Mouse (Mus musculus): Measurements from ENCODE around the gene Nt5dc3. TPM values are rescaled to one million over a fixed set of nuclear protein-coding genes. Genes with fewer than 3 reads are reported as not detected.

Nt5dc3 gene
- polyA plus RNA-seq, 1 experiment: 4.9 TPM

GRCm38 (mm10) chr10:86794196-86794595 lies 15.4 kb downstream of the Nt5dc3 start:
- Histone ChIP-seq H3K36me3 (ENCODE audit: control insufficient read depth, insufficient read depth, low read length) (no peaks in the 10 kb centered on the region), H3K4me3 (ENCODE audit: extremely low read depth, insufficient read depth, insufficient read length) (no peak overlapping the region), H3K4me1 (ENCODE audit: control insufficient read depth, insufficient read depth, insufficient read length) (no peaks in the 10 kb centered on the region; the same call in 1 of the 2 replicates), H3K27ac (ENCODE audit: insufficient read depth, low read length) (no peak overlapping the region), H3K27me3 (ENCODE audit: control insufficient read depth, insufficient read depth, low read length) (no peaks in the 10 kb centered on the region)
- DNase-seq (ENCODE audit: low read depth in 1 of 2, low spot score in 2 of 2): no peak
- no peak for TF ChIP-seq POLR2A (IDR thresholded peaks at IDR 0.05; ENCODE audit: low read depth, low read length)
- no peak for TF ChIP-seq CTCF (IDR thresholded peaks at IDR 0.05; ENCODE audit: extremely low read depth, insufficient read depth, insufficient read length, insufficient replicate concordance)
- 83% methylated on average over 4 of the region's 4 CpGs for WGBS

- no peaks in the 10 kb centered on the region for H3K27me3 ChIP-seq (ENCODE audit: control insufficient read depth, insufficient read depth, low read length)
- DNase-seq (ENCODE audit: low read depth in 1 of 2, low spot score in 2 of 2): no peak
- no peak overlapping the region for H3K27ac ChIP-seq (ENCODE audit: insufficient read depth, low read length)
- no peak for TF ChIP-seq CTCF (IDR thresholded peaks at IDR 0.05; ENCODE audit: extremely low read depth, insufficient read depth, insufficient read length, insufficient replicate concordance)
- no peaks in the 10 kb centered on the region for H3K36me3 ChIP-seq (ENCODE audit: control insufficient read depth, insufficient read depth, low read length)
- no peak overlapping the region for H3K4me3 ChIP-seq (ENCODE audit: extremely low read depth, insufficient read depth, insufficient read length)
- H3K4me1 ChIP-seq (ENCODE audit: control insufficient read depth, insufficient read depth, insufficient read length): no peaks in the 10 kb centered on the region; the same call in 1 of the 2 replicates
- 75% methylated on average over 9 of the region's 9 CpGs for WGBS
Observed at GRCm38 (mm10) chr10:86794794-86795535, 16.2 kb downstream of the Nt5dc3 start.

GRCm38 (mm10) chr10:86796073-86796741 lies 17.4 kb downstream of the Nt5dc3 start:
- H3K27me3 ChIP-seq (ENCODE audit: control insufficient read depth, insufficient read depth, low read length): no peaks in the 10 kb centered on the region
- no peak overlapping the region for H3K27ac ChIP-seq (ENCODE audit: insufficient read depth, low read length)
- H3K36me3 ChIP-seq (ENCODE audit: control insufficient read depth, insufficient read depth, low read length): no peaks in the 10 kb centered on the region
- no peak for DNase-seq (ENCODE audit: low read depth in 1 of 2, low spot score in 2 of 2)
- H3K4me1 ChIP-seq (ENCODE audit: control insufficient read depth, insufficient read depth, insufficient read length): no peaks in the 10 kb centered on the region; the same call in 1 of the 2 replicates
- no peak overlapping the region for H3K4me3 ChIP-seq (ENCODE audit: extremely low read depth, insufficient read depth, insufficient read length)
- 82% methylated on average over 5 of the region's 5 CpGs for WGBS
- TF ChIP-seq POLR2A (IDR thresholded peaks at IDR 0.05; ENCODE audit: low read depth, low read length) (no peak), CTCF (IDR thresholded peaks at IDR 0.05; ENCODE audit: extremely low read depth, insufficient read depth, insufficient read length, insufficient replicate concordance) (no peak)

GRCm38 (mm10) chr10:86807362-86807761 lies 28.6 kb downstream of the Nt5dc3 start:
- no peak for DNase-seq (ENCODE audit: low read depth in 1 of 2, low spot score in 2 of 2)
- WGBS: 92% methylated on average over 1 of the region's 1 CpGs
- TF ChIP-seq CTCF (IDR thresholded peaks at IDR 0.05; ENCODE audit: extremely low read depth, insufficient read depth, insufficient read length, insufficient replicate concordance) (no peak), POLR2A (IDR thresholded peaks at IDR 0.05; ENCODE audit: low read depth, low read length) (no peak)

GRCm38 (mm10) chr10:86808013-86808758 lies 29.4 kb downstream of the Nt5dc3 start:
- DNase-seq (ENCODE audit: low read depth in 1 of 2, low spot score in 2 of 2): no peak
- 90% methylated on average over 15 of the region's 15 CpGs for WGBS
- H3K27me3 ChIP-seq (ENCODE audit: control insufficient read depth, insufficient read depth, low read length): no peaks in the 10 kb centered on the region
- peaks cover 2% of the 10 kb centered on the region; the same call in 1 of the 2 replicates for H3K36me3 ChIP-seq (ENCODE audit: control insufficient read depth, insufficient read depth, low read length)
- no peak overlapping the region for H3K4me3 ChIP-seq (ENCODE audit: extremely low read depth, insufficient read depth, insufficient read length)
- no peak overlapping the region for H3K27ac ChIP-seq (ENCODE audit: insufficient read depth, low read length)
- TF ChIP-seq POLR2A (IDR thresholded peaks at IDR 0.05; ENCODE audit: low read depth, low read length) (no peak), CTCF (IDR thresholded peaks at IDR 0.05; ENCODE audit: extremely low read depth, insufficient read depth, insufficient read length, insufficient replicate concordance) (no peak)
- H3K4me1 ChIP-seq (ENCODE audit: control insufficient read depth, insufficient read depth, insufficient read length): no peaks in the 10 kb centered on the region

More at GRCm38 (mm10) chr10:86807362-86807761, 28.6 kb downstream of the Nt5dc3 start:
- Histone ChIP-seq H3K27ac (ENCODE audit: insufficient read depth, low read length) (no peak overlapping the region), H3K27me3 (ENCODE audit: control insufficient read depth, insufficient read depth, low read length) (no peaks in the 10 kb centered on the region), H3K36me3 (ENCODE audit: control insufficient read depth, insufficient read depth, low read length) (peaks cover under 1% of the 10 kb centered on the region; the same call in 1 of the 2 replicates), H3K4me3 (ENCODE audit: extremely low read depth, insufficient read depth, insufficient read length) (no peak overlapping the region), H3K4me1 (ENCODE audit: control insufficient read depth, insufficient read depth, insufficient read length) (no peaks in the 10 kb centered on the region)

GRCm38 (mm10) chr10:86810000-86810399 lies 31.2 kb downstream of the Nt5dc3 start:
- Histone ChIP-seq H3K27me3 (ENCODE audit: control insufficient read depth, insufficient read depth, low read length) (no peaks in the 10 kb centered on the region), H3K27ac (ENCODE audit: insufficient read depth, low read length) (no peak overlapping the region), H3K4me3 (ENCODE audit: extremely low read depth, insufficient read depth, insufficient read length) (no peak overlapping the region), H3K36me3 (ENCODE audit: control insufficient read depth, insufficient read depth, low read length) (peaks cover 2% of the 10 kb centered on the region; the same call in 1 of the 2 replicates), H3K4me1 (ENCODE audit: control insufficient read depth, insufficient read depth, insufficient read length) (no peaks in the 10 kb centered on the region)
- no peak for DNase-seq (ENCODE audit: low read depth in 1 of 2, low spot score in 2 of 2)
- no peak for TF ChIP-seq CTCF (IDR thresholded peaks at IDR 0.05; ENCODE audit: extremely low read depth, insufficient read depth, insufficient read length, insufficient replicate concordance)
- no peak for TF ChIP-seq POLR2A (IDR thresholded peaks at IDR 0.05; ENCODE audit: low read depth, low read length)
- WGBS: 85% methylated on average over 9 of the region's 9 CpGs
